Mouse (Mus musculus): ENCODE data around the gene Coasy.
A peak's percentile ranks its signal among the peaks of the same experiment; 100 is the strongest.

Coasy gene

DNA sequence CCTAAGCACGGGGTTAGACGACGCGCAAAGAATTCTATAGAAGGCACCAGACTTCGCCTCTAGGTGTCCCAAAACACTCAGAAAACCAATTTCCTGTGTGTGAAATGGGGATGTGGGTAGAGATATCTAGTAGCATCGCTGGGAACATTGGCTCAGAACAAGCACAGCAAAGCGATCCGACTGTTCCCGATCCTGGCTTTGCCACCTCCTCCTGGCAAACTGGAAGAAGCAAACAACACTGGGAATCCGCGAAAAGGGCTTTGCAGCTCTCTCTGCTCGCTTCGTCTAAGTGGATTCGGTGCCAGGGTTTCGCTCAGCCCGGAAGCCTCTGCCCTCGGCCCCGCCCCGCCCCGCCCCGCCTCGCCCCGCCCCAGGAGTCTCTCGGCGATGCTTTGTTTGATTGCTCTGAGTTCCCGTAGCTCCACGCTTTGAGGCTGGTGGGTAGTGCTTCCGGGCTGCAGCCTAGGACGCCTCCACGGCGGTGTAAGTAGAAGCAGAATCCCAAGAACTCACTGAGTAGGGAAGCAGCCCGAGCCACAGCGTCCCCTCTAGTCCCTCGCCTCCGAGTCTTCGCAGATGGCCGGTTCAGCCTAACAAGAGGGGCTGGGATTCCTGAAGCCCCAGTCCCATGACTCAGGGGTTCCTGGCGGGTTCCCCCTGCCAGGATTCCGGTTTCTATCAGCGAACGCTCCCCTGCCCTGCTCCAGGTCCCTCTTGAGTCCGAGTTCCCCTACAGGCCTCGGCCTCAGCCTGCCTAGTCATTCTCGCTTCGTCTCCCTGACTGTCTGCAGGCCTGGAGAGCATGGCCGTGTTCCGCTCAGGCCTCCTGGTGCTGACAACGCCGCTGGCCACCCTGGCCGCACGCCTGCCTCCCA lies at the start of gene Coasy:
Gene Coasy (plus strand): TSS at position 358 of the 875 bp plus-strand sequence.
- peak; percentile 85 to 88 for DNase-seq

DNA sequence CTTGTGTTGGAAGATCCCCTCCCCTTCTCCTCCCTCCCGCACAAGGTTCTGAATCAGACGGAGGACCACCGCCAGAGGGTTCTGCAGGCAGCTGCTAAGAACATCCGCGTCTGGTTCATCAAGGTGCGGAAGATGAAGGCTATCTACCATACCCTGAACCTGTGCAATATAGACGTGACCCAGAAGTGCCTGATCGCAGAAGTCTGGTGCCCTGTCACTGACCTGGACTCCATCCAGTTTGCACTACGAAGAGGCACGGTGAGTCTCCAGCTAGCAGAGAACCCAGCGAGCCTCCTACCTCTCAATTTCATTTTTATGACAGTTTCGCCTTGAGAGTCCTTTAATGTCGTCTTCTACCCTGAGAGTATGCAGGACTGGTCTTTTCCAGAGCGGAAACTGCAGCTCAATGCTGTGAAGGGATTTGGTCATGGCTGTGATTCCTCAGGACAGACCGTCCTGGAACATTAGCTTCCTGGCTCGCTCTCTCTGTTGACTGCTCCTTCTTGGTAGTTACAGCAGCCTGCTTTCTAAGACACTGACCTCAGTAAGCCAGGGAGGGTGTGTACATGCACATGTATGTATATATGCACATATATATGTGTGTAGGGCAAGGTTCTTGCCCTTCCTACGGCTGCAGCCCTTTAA lies 48.4 kb upstream of the Coasy start:
- DNase-seq = no peak

DNA sequence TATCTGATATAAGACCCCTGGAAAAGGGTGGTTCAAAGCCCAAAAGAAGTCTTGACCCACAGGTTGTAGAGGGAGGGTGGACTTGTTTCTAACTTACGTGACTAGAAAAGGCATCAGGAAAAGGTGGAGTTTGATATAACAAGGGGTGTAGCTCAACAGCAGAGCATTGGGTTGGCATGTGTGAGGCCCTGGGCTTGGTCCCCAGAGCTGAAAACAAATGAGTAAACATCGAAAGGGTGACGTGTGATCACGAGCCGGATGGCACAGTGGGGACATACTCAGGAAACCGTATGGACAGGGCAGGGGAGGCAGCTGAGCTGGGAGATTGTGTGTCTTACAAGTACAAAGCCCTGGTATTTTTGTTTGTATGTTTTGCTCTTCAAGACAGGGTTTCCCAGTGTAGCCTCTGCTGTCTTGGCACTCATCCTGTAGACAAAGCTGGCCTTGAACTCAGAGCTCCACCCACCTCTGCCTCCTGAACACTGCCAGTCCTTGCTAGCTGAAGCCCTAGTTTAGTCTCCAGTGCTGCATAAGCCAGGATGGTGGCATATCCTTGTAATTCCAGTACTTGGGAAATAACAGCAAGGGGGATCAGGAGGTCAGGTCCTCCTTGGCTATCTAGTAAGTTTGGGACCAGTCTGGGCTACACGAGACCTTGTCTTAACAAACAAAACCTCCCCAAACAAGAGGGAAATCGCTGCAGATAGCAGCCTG lies 47.6 kb upstream of the Coasy start:
- DNase-seq = no peak

DNA sequence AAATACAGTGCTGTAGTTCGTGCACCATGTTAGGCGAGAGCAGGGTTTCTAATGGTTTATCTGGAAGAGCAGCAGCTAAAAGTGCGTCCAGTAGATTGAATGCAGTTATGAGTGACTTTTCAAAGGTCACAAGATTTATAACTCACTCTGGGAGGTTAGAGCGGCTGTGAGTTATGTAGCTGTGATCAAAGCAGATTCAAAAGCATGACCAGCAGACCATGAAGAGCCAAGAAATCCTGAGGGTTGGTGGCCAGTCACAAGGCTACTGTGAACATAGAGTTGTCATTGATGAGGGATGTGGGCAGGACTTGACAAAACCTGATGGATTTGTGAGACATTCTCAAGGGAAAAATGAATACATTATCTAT lies 47.1 kb upstream of the Coasy start:
- DNase-seq = no peak

DNA sequence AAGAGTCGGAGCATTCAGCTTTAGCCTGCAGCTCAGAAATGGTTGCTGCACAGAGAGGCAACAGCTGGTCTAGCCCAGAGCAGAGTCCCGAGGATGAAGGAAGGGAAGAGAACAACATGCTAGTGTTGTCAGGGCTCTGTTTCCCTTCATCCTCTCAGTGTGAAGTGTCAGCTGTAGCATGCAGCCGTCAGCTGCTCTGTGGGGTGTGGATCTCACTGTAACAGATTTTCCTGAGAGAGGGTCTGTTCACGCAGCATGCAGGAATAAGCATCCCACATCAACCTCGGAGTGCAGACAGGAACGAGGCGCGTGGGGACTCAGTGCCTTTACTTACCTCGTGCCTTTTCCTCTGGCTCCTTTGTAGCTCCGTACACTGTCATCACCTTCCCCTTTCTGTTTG lies 44.6 kb upstream of the Coasy start:
- DNase-seq = no peak

DNA sequence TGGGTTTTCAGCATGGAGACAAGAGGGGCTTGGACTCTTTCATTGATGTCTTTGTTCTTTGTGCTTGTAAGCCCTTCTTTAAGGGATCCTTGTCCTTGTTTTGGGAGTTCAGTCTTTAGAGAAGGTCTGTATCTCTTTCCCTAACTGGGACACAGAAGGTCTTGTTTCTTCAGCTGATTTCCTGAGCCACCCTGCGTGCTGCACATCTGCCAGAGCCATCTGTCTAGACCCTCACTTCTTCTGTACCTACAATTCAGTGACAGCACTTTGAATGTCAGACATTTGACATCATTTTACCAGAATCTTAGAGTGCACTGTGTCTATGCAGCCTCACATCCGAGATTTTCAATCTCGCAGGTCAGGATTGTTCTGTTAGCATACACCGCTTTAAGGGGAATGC lies 36.5 kb upstream of the Coasy start:
- no peak for DNase-seq

DNA sequence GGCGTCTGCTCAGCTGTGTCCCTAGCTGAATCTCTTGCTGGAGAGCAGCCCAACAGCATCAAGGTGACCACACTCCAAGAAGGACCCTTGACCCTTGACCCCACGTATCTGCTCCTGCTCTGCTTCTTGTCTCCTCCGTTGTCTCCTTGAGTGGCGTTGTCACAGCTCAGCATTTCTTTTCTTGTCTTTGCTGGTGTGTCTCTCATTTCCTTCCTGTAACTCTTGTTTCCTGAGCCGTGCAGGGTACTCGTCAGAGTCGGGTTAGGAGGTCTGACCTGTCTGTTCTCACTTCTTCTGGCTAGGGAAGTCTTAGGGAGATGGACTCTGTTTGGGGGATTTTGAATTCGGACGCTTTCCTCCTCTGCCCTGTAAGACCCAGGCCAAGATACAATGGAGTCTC lies 35.9 kb upstream of the Coasy start:
- DNase-seq = no peak

DNA sequence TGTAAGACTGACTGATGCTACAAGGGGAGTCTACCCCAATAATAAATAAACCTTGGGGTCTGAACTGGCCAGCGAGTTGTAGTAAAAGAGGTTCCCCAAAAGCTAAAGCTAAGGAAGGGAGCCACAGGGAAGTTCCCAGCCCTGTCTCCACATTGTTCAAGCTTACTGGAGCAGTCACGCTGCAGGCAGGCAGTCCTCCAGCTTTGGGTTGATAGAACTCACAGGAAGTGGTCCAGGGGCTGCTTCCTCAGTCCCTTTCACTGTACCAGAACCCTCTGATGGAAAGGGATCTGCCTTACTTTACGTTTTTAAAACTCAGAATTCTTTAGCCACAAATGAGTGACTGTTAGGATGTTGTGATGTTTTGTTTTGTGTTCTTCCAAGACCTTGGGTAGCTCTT lies 34.9 kb upstream of the Coasy start:
- DNase-seq = no peak

DNA sequence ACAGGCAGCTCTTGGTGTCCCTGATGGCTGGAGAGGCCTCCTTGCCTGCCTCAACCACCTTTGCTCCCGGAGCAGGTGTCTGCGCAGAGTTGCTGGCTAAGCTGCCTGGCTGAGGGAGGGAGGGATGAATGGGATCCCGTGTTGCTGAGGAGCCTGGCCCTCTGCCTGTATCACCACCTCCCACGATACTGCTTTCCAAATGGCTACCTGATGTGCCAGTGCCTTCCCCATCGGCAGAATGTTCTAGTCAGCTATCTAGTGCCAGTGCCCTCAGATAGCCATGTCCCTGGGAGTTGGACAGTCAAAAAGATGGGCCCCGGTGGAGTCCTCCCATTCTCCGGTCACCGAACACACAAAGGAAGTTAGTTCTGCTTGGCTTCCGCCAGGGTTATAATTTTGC lies 32.0 kb upstream of the Coasy start:
- DNase-seq = no peak

DNA sequence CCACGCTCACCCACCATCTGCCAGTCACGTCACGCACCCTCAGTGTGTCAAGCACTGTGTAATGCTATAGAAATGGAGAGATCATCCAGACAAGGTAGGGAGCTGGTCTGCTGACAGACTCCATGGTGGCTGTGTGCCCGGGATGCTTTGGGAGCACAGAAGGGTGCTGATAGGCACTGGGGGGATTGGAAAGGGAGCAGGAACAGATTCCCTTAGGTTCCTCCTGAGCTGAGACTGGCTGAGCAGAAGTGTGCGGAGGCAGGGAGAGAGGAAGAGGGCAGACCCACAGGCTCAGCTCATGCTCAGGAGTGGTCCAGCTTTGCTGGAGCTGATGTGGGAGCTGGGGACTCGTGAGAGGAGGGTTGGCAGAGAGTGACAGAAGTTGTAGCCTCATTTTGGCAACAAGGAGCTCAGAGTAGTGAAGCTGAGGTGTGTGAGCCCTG lies 31.3 kb upstream of the Coasy start:
- no peak for DNase-seq

DNA sequence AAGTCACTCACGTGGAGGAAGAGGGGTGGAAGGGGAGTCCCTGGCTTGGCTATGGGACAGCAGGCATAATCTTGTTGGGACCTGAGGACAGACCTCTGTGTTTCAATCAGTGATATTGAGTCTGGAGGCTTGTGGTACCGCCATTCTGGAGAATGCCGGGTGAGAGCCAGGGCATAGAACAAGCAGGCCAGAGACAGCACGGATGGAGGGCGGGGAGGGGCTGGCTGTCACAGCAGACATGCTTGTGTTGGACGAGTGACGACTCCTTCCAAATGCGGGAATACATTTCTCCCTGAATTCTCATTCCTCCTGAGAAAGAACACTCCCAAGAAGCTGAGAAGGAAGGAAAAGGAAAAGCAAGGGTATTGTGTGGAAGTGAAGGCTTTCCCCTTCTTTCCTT lies 30.7 kb upstream of the Coasy start:
- no peak for DNase-seq

DNA sequence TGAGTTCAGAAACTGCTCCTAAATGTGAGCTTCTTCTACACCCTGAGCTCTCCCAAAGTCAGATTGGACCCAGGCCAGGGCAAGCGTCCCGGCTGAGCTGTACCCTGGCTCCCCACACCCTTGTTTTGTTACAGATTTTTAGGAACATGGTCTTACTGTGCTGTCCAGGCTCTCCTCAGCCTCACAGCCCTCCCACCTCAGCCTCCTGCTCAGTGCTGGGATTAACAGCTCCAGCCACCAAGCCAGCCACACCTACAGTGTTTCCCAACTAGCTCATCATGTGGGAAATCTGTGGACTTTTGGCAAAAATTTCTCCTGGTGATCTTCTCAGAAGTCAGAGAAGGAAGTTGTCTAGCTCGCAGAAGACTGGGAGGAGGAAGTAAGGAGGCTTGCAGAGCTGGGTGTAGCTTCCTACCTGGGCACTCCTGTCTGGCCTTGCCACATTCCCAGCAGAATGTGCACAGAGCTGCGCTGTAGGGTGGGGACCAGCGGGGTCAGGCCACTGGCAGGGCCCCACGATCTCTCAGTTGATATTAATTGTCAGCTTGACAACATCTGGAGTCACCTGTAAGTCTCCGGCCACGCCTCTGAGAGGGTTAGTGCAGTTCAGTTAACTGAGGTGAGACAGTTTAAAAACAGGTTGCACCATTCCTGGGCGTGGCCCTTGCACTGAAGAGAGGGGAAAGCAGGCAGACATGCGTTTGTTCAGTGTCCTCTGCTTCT lies 29.5 kb upstream of the Coasy start:
- no peak for DNase-seq

DNA sequence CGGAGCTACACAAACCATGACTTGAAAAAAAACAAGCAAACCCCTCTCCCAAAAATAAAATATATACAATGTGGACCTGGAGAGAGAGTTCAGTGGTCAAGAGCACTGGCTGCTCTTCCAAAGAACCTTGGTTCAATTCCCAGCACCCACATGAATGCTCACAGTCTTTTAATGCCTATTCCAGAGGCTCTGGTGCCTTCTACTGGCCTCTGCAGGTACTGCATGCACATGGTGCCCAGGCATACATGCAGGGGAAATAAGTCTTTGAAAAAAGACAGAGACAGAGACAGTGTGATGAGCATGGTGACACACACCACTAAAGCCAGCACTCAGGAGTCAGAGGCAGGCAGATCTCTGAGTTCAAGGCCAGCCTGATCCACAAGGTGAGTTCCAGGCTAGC lies 28.4 kb upstream of the Coasy start:
- DNase-seq = no peak

DNA sequence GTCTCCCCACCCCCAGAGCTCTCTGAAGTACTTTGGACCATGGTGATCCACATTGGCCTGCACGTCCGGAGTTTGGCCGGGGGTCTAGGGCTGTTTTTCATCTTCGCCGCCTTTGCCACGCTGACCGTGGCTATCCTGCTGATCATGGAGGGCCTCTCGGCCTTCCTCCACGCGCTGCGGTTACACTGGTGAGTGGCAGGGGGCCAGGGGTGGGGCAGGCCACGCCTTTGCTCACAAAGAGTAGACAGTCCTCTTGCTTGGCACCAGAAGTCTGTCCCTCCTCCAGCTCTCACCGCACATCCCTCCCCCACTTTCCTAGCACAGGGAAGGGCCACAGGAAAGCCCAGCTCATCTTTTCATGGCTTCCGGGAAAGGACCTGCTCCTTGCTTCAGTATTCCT lies 26.9 kb upstream of the Coasy start:
- no peak for DNase-seq

DNA sequence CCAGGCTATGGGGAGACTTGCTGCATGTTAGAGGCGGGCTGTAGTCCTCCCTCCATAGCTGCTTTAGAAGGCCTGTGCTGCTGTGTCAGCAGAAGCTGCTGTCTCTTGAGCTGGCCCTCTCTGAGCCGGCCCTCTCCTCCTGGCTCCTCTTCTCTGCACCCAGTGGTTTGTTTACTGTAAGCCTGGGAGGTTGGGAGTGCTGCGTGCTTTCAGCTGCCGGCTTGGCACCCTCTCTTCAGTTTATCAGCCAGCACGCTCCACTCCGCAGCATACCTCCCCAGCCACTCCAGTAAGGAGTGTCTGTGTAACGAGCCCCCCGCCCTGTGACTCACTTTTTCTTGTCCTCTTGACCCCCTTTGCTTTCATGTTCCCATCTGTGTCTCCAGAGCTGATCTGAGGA lies 25.5 kb upstream of the Coasy start:
- DNase-seq = no peak

DNA sequence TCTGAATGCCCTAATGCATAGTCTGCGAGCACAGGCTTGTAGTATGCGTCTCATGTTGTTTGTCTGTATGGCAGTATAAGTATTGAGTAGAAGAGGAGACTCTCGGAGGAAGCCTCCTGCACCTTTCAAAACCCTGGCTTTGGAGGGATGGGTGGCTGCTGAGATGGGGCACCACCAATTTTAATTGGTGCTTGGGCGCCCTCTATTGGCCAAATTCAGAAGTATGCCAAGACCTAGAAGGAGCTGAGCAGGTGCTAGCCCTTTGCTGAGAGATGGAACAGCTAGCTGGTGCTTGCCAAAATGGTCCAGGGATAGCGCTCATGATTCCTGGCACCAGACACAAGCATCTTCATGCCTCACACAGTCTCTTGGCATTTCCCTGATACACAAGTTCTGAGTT lies 24.5 kb upstream of the Coasy start:
- peak; percentile 65 to 87 for DNase-seq

DNA sequence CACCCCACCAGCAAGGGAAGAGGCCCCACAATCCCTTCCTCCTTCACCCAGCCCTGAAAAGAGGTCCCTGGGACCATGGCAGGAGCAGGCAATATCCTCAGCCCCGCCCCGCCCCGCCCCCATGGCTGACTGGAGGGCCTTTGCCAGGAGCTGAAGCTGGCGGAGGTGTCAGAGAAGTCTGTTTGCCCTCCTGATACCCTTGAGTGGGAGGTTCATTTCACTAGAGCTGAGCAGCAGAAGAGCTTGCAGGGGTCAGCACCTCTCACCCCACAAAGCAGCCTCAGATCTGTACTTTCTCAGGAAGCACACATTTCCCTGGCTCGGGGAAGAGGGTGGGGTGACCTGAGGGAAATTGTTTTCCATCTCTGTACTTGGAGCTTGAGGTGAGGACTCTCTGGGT lies 23.6 kb upstream of the Coasy start:
- DNase-seq = no peak

DNA sequence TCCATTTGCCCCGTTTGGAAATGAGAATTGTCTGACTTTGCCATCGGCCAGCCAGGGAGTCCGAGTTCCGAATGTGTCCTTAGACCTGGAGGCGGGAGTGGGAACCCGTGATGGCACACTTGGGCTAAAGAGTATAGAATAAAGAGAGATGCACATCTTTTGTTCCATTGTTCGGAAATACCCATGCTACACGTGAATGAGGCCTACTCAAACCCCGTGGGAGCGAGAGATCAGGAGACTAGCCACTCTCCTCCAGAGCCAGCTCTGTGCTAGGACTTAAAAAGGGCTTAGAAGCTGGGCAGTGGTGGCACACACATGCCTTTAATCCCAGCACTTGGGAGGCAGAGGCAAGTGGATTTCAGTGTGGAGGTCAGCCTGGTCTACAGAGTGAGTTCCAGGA lies 22.9 kb upstream of the Coasy start:
- no peak for DNase-seq

DNA sequence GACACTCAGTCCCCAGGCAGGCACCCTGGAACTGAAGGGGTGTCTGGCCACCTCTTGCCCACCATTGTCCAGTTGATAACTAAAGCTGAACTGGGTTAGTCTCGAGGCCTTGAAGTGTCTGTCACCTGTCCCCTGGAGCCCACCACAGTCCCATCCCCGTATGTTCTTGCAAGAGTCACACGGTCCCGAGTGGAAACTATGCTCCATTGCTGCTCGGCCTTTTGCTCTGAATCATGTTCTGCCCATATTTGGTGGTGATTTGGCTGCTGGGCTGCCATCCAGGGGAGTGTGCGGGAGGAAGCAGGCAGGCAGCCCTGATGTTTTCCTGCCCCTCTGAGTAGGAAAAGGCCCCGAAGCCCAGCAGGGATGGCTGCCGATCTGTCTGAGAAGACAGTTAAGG lies 22.2 kb upstream of the Coasy start:
- peak in 1 of 2 experiments; percentile 52 for DNase-seq

DNA sequence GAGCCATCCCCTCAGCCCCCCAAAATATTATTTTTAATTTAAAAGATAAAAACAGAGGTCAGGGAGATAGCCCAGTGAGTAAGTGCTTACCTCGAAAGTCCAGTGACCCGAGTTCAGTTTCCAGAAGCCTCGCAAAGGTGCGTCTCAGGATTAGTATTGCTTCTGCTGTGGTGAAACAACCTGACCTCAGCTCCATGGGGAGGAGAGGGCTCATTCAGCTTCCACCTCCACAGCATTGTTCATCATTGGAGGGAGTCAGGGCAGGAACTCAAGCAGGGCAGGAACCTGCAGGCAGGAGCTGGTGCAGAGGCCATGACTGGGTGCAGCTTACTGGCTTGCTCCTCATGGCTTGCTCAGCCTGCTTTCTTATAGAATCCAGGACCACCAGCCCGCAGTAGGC lies 21.3 kb upstream of the Coasy start:
- DNase-seq = no peak

DNA sequence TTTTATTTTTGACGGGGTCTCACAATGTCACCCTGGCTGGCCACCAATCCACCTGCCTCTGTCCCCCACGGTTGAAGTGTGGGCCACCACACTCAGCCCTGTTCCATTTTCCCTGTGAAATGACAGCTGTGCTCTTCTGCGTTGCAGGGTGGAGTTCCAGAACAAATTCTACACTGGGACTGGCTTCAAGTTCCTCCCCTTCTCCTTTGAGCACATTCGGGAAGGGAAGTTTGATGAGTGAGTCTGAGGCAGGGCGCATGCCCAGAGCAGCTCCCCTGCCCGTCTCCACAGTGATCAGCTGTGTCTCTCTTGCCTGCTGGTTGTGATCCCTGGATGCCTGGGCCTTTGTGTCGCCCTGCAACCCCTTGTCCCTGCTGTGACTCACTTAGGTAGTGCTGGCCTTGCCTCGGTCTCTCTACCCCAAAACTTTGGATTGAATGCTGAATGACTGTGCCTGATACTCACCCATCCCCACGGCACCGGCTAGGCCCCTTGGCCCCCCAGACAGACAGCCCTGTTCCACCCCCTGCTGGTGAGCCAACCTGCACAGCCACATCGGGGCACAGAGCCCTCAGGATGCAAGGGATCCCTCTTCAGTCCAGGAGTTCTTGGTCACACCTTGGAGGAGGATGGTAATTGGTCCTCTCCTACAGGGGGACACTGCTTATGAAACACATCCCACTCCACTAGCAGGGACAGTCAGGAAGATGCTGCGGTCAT lies 20.0 kb upstream of the Coasy start:
- DNase-seq = no peak

DNA sequence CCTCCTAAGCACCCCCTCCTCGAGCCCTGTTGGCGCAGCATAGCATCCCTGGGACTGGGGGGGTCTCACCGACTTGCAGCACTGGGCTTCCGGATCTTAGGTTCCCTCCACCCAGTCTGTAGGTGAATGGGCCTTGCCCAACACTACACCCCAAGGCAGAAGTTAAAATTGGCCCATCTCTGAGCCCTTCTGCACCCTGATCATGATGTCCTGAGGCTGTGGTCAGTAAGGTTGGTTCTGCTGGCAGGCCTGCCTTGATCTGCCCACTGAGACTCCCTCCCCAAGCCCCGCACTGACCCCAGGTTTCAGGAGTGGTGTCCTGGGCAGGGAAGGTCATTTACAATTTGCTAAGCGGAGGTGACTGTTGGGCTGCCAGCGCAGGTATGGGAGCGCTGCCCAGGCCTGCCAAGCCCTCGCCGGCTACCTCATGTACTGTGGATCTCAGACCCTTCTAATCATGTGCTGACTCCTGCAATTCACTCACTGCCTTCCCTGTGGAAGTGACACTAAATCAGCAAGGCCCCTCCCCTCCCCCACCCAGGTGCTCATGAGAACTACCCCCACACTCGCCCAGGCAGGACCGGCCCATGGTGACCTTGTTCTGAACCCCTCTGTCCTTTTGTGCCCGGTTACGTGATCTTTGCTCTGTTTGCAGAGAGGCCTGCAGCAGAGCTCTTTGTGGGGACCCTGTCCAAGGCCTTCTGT lies 19.2 kb upstream of the Coasy start:
- no peak for DNase-seq

All from kidney, adult 8-10 months (tissue).